Mouse (Mus musculus): ENCODE results near the gene Cul7. TPM values are rescaled to one million over a fixed set of nuclear protein-coding genes. Genes with fewer than 3 reads are reported as not detected.

Cul7 gene
- polyA plus RNA-seq, 1 experiment from 2014 or later: 33.6 TPM

- Histone ChIP-seq H3K36me3 (ENCODE audit: control insufficient read depth, insufficient read depth, low read length) (peaks cover 13% of the 10 kb centered on the region), H3K4me2 (no peak overlapping the region), H3K27me3 (ENCODE audit: control insufficient read depth, insufficient read depth, low read length) (no peaks in the 10 kb centered on the region), H3K4me3 (ENCODE audit: low read depth, low read length) (no peak overlapping the region), H3K27ac (ENCODE audit: low read depth, low read length) (no peak overlapping the region), H3K9me3 (replicated peaks; ENCODE audit: control insufficient read depth, low read length) (no peaks in the 10 kb centered on the region), H3K4me1 (ENCODE audit: control insufficient read depth, insufficient read depth, low read length) (peaks cover 36% of the 10 kb centered on the region), H3K9ac (ENCODE audit: low read depth, low read length) (no peak overlapping the region)
- 90% methylated on average over 9 of the region's 9 CpGs for WGBS (ENCODE audit: insufficient replicate concordance)
- no peak for ATAC-seq (replicated peaks; ENCODE audit: insufficient number of reproducible peaks, low FRiP score, low TSS enrichment)
These were observed 1.7 kb upstream of the Cul7 start for GRCm38 (mm10) chr17:46648436-46648835.

GRCm38 (mm10) chr17:46649811-46650210 is 326 bp upstream of the Cul7 start:
- Histone ChIP-seq H3K9ac (ENCODE audit: low read depth, low read length) (peak overlapping the region; percentile 94), H3K9me3 (replicated peaks; ENCODE audit: control insufficient read depth, low read length) (no peaks in the 10 kb centered on the region), H3K27me3 (ENCODE audit: control insufficient read depth, insufficient read depth, low read length) (no peaks in the 10 kb centered on the region), H3K4me1 (ENCODE audit: control insufficient read depth, insufficient read depth, low read length) (peaks cover 30% of the 10 kb centered on the region), H3K36me3 (ENCODE audit: control insufficient read depth, insufficient read depth, low read length) (peaks cover 27% of the 10 kb centered on the region), H3K27ac (ENCODE audit: low read depth, low read length) (peak overlapping the region; percentile 97), H3K4me3 (ENCODE audit: low read depth, low read length) (peak overlapping the region; percentile 79), H3K4me2 (peak overlapping the region; percentile 93)
- no peak for ATAC-seq (replicated peaks; ENCODE audit: insufficient number of reproducible peaks, low FRiP score, low TSS enrichment)
- WGBS (ENCODE audit: insufficient replicate concordance): 36% methylated on average over 15 of the region's 15 CpGs

GRCm38 (mm10) chr17:46651292-46651691 is 1.2 kb downstream of the Cul7 start:
- Histone ChIP-seq H3K9ac (ENCODE audit: low read depth, low read length) (peak overlapping the region; percentile 94), H3K4me2 (peak overlapping the region; percentile 93), H3K36me3 (ENCODE audit: control insufficient read depth, insufficient read depth, low read length) (peaks cover 37% of the 10 kb centered on the region), H3K9me3 (replicated peaks; ENCODE audit: control insufficient read depth, low read length) (no peaks in the 10 kb centered on the region), H3K4me3 (ENCODE audit: low read depth, low read length) (peak overlapping the region; percentile 79), H3K27ac (ENCODE audit: low read depth, low read length) (peak overlapping the region; percentile 97), H3K4me1 (ENCODE audit: control insufficient read depth, insufficient read depth, low read length) (peaks cover 26% of the 10 kb centered on the region), H3K27me3 (ENCODE audit: control insufficient read depth, insufficient read depth, low read length) (no peaks in the 10 kb centered on the region)
- ATAC-seq (replicated peaks; ENCODE audit: insufficient number of reproducible peaks, low FRiP score, low TSS enrichment): no peak
- 72% methylated on average over 17 of the region's 17 CpGs for WGBS (ENCODE audit: insufficient replicate concordance)

GRCm38 (mm10) chr17:46651755-46652547 is 1.8 kb downstream of the Cul7 start:
- peak overlapping the region; percentile 94 for H3K9ac ChIP-seq (ENCODE audit: low read depth, low read length)
- no peaks in the 10 kb centered on the region for H3K9me3 ChIP-seq (replicated peaks; ENCODE audit: control insufficient read depth, low read length)
- H3K27ac ChIP-seq (ENCODE audit: low read depth, low read length): peak overlapping the region; percentile 97; the same call in 1 of the 2 replicates
- H3K4me1 ChIP-seq (ENCODE audit: control insufficient read depth, insufficient read depth, low read length): peaks cover 24% of the 10 kb centered on the region
- 60% methylated on average over 20 of the region's 20 CpGs for WGBS (ENCODE audit: insufficient replicate concordance)
- peak overlapping the region; percentile 93 for H3K4me2 ChIP-seq
- no peaks in the 10 kb centered on the region for H3K27me3 ChIP-seq (ENCODE audit: control insufficient read depth, insufficient read depth, low read length)
- no peak for ATAC-seq (replicated peaks; ENCODE audit: insufficient number of reproducible peaks, low FRiP score, low TSS enrichment)
- peaks cover 37% of the 10 kb centered on the region for H3K36me3 ChIP-seq (ENCODE audit: control insufficient read depth, insufficient read depth, low read length)
- peak overlapping the region; percentile 79 for H3K4me3 ChIP-seq (ENCODE audit: low read depth, low read length)

- no peak overlapping the region for H3K4me2 ChIP-seq
- H3K4me3 ChIP-seq (ENCODE audit: low read depth, low read length): no peak overlapping the region
- H3K27ac ChIP-seq (ENCODE audit: low read depth, low read length): no peak overlapping the region
- no peaks in the 10 kb centered on the region for H3K9me3 ChIP-seq (replicated peaks; ENCODE audit: control insufficient read depth, low read length)
- ATAC-seq (replicated peaks; ENCODE audit: insufficient number of reproducible peaks, low FRiP score, low TSS enrichment): no peak
- no peak overlapping the region for H3K9ac ChIP-seq (ENCODE audit: low read depth, low read length)
- H3K36me3 ChIP-seq (ENCODE audit: control insufficient read depth, insufficient read depth, low read length): peaks cover 57% of the 10 kb centered on the region
- H3K27me3 ChIP-seq (ENCODE audit: control insufficient read depth, insufficient read depth, low read length): no peaks in the 10 kb centered on the region
- H3K4me1 ChIP-seq (ENCODE audit: control insufficient read depth, insufficient read depth, low read length): peaks cover 14% of the 10 kb centered on the region
- 77% methylated on average over 6 of the region's 6 CpGs for WGBS (ENCODE audit: insufficient replicate concordance)
These were observed 5.9 kb downstream of the Cul7 start for GRCm38 (mm10) chr17:46656054-46656453.

- H3K27me3 ChIP-seq (ENCODE audit: control insufficient read depth, insufficient read depth, low read length): no peaks in the 10 kb centered on the region
- H3K4me1 ChIP-seq (ENCODE audit: control insufficient read depth, insufficient read depth, low read length): no peaks in the 10 kb centered on the region
- no peak overlapping the region for H3K27ac ChIP-seq (ENCODE audit: low read depth, low read length)
- no peak overlapping the region for H3K4me3 ChIP-seq (ENCODE audit: low read depth, low read length)
- H3K36me3 ChIP-seq (ENCODE audit: control insufficient read depth, insufficient read depth, low read length): peaks cover 58% of the 10 kb centered on the region
- no peak for ATAC-seq (replicated peaks; ENCODE audit: insufficient number of reproducible peaks, low FRiP score, low TSS enrichment)
- 90% methylated on average over 9 of the region's 9 CpGs for WGBS (ENCODE audit: insufficient replicate concordance)
- no peak overlapping the region for H3K9ac ChIP-seq (ENCODE audit: low read depth, low read length)
- no peak overlapping the region for H3K4me2 ChIP-seq
- no peaks in the 10 kb centered on the region for H3K9me3 ChIP-seq (replicated peaks; ENCODE audit: control insufficient read depth, low read length)
These were observed 11.2 kb downstream of the Cul7 start for GRCm38 (mm10) chr17:46661351-46661750.

- Histone ChIP-seq H3K36me3 (ENCODE audit: control insufficient read depth, insufficient read depth, low read length) (peaks cover 58% of the 10 kb centered on the region), H3K27ac (ENCODE audit: low read depth, low read length) (no peak overlapping the region), H3K27me3 (ENCODE audit: control insufficient read depth, insufficient read depth, low read length) (no peaks in the 10 kb centered on the region), H3K9me3 (replicated peaks; ENCODE audit: control insufficient read depth, low read length) (no peaks in the 10 kb centered on the region), H3K4me1 (ENCODE audit: control insufficient read depth, insufficient read depth, low read length) (no peaks in the 10 kb centered on the region), H3K4me3 (ENCODE audit: low read depth, low read length) (no peak overlapping the region), H3K9ac (ENCODE audit: low read depth, low read length) (no peak overlapping the region), H3K4me2 (no peak overlapping the region)
- WGBS (ENCODE audit: insufficient replicate concordance): 93% methylated on average over 12 of the region's 12 CpGs
- no peak for ATAC-seq (replicated peaks; ENCODE audit: insufficient number of reproducible peaks, low FRiP score, low TSS enrichment)
These were observed 11.8 kb downstream of the Cul7 start for GRCm38 (mm10) chr17:46661981-46662380.

- no peak overlapping the region for H3K4me3 ChIP-seq (ENCODE audit: low read depth, low read length)
- peaks cover 55% of the 10 kb centered on the region for H3K36me3 ChIP-seq (ENCODE audit: control insufficient read depth, insufficient read depth, low read length)
- no peaks in the 10 kb centered on the region for H3K9me3 ChIP-seq (replicated peaks; ENCODE audit: control insufficient read depth, low read length)
- no peak for ATAC-seq (replicated peaks; ENCODE audit: insufficient number of reproducible peaks, low FRiP score, low TSS enrichment)
- 86% methylated on average over 5 of the region's 5 CpGs for WGBS (ENCODE audit: insufficient replicate concordance)
- H3K27me3 ChIP-seq (ENCODE audit: control insufficient read depth, insufficient read depth, low read length): no peaks in the 10 kb centered on the region
- no peaks in the 10 kb centered on the region for H3K4me1 ChIP-seq (ENCODE audit: control insufficient read depth, insufficient read depth, low read length)
- H3K4me2 ChIP-seq: no peak overlapping the region
- H3K9ac ChIP-seq (ENCODE audit: low read depth, low read length): no peak overlapping the region
- no peak overlapping the region for H3K27ac ChIP-seq (ENCODE audit: low read depth, low read length)
These were observed 12.6 kb downstream of the Cul7 start for GRCm38 (mm10) chr17:46662730-46663129.

- peaks cover 33% of the 10 kb centered on the region for H3K36me3 ChIP-seq (ENCODE audit: control insufficient read depth, insufficient read depth, low read length)
- no peak overlapping the region for H3K9ac ChIP-seq (ENCODE audit: low read depth, low read length)
- ATAC-seq (replicated peaks; ENCODE audit: insufficient number of reproducible peaks, low FRiP score, low TSS enrichment): no peak
- no peaks in the 10 kb centered on the region for H3K4me1 ChIP-seq (ENCODE audit: control insufficient read depth, insufficient read depth, low read length)
- H3K27me3 ChIP-seq (ENCODE audit: control insufficient read depth, insufficient read depth, low read length): no peaks in the 10 kb centered on the region
- no peak overlapping the region for H3K4me3 ChIP-seq (ENCODE audit: low read depth, low read length)
- no peak overlapping the region for H3K4me2 ChIP-seq
- 89% methylated on average over 16 of the region's 16 CpGs for WGBS (ENCODE audit: insufficient replicate concordance)
- no peak overlapping the region for H3K27ac ChIP-seq (ENCODE audit: low read depth, low read length)
- H3K9me3 ChIP-seq (replicated peaks; ENCODE audit: control insufficient read depth, low read length): no peaks in the 10 kb centered on the region
These were observed 17.6 kb downstream of the Cul7 start for GRCm38 (mm10) chr17:46667712-46668111.

Measured in heart, embryonic 11.5 days (tissue).